Mouse (Mus musculus) liver, adult 2 months (tissue): ENCODE data around the gene Igfbp5.

Experiments
- CTCF ChIP-seq: fragments of 200-500 bp; IDR thresholded peaks from 2 replicates; pipeline ENCODE4 v1.5.1; 2011; ENCODE audit warnings: low read depth, low read length, control low read depth
- POLR2A ChIP-seq: fragments of 200-500 bp; IDR thresholded peaks from 2 replicates; pipeline ENCODE4 v1.6.1; 2011; ENCODE audit warnings: low read length, control low read depth; ENCODE audit not compliant: insufficient read depth; ENCODE audit errors: extremely low read depth

- no peak for TF ChIP-seq POLR2A
- TF ChIP-seq CTCF = no peak
These were observed 51.8 kb downstream of the Igfbp5 start for GRCm38 (mm10) chr1:72822893-72823292.
